Mouse (Mus musculus) midbrain, embryonic 16.5 days (tissue): ENCODE measurements at regions not wholly inside any gene's neighbourhood (a gene's known extent, or its start where the extent isn't known, plus 50 kb on each side); places are given as distances from the start of the nearest gene placed in this dataset.

Experiments
- ATAC-seq: fragments of 200-750 bp; cut with Nextera tagmentation; 2 replicates; pipeline ENCODE4 v1.8.0; 2017; ENCODE audit warnings: moderate TSS enrichment
- H3K27ac ChIP-seq: fragments of 300-500 bp; sonication (generic); 2 replicates; pipeline ENCODE4 v1.5.1; 2014; ENCODE audit warnings: mild to moderate bottlenecking, low read length, mixed read lengths
- H3K27me3 ChIP-seq: fragments of 300-500 bp; sonication (generic); 2 replicates; pipeline ENCODE4 v1.6.1; 2014; ENCODE audit warnings: low read depth, low read length, mixed read lengths; ENCODE audit not compliant: control insufficient read depth, insufficient read depth
- H3K36me3 ChIP-seq: fragments of 300-500 bp; sonication (generic); 2 replicates; pipeline ENCODE4 v1.6.1; 2014; ENCODE audit warnings: mild to moderate bottlenecking, low read length, moderate library complexity, mixed read lengths; ENCODE audit not compliant: control insufficient read depth, insufficient read depth
- H3K4me1 ChIP-seq: fragments of 300-500 bp; sonication (generic); 2 replicates; pipeline ENCODE4 v1.6.1; 2014; ENCODE audit warnings: mild to moderate bottlenecking, low read length, mixed read lengths; ENCODE audit not compliant: control insufficient read depth, insufficient read depth
- H3K4me2 ChIP-seq: fragments of 300-500 bp; sonication (generic); 2 replicates; pipeline ENCODE4 v1.6.1; 2014; ENCODE audit warnings: mild to moderate bottlenecking, low read length, mixed read lengths
- H3K4me3 ChIP-seq: fragments of 300-500 bp; sonication (generic); 2 replicates; pipeline ENCODE4 v1.5.1; 2014; ENCODE audit warnings: low read depth, mild to moderate bottlenecking, low read length, moderate library complexity, mixed read lengths
- H3K9ac ChIP-seq: fragments of 300-500 bp; sonication (generic); 2 replicates; pipeline ENCODE4 v1.6.1; 2014; ENCODE audit warnings: low read depth, low read length, mixed read lengths
- H3K9me3 ChIP-seq: fragments of 300-500 bp; sonication (generic); replicated peaks from 2 replicates; pipeline ENCODE4 v1.6.1; 2014; ENCODE audit warnings: mild to moderate bottlenecking, low read length, mixed read lengths; ENCODE audit not compliant: control insufficient read depth, poor library complexity, severe bottlenecking
- WGBS: fragments of 180-500 bp; shearing (Covaris S2); extraction: QIAGEN DNeasy Blood & Tissue Kit; methylation state at CpG from one replicate; pipeline ENCODE4 v1.1.7; 2014; 5-methylcytosine and 5-hydroxymethylcytosine counted together

GRCm38 (mm10) chr16:93046221-93046620, 220.3 kb upstream of the Runx1 start:
- Histone ChIP-seq H3K9ac (no peak overlapping the region), H3K9me3 (no peaks in the 10 kb centered on the region), H3K27ac (no peak overlapping the region), H3K4me3 (no peak overlapping the region), H3K27me3 (no peaks in the 10 kb centered on the region), H3K36me3 (no peaks in the 10 kb centered on the region), H3K4me1 (no peaks in the 10 kb centered on the region), H3K4me2 (no peak overlapping the region)
- WGBS = 78% methylated on average over 3 of the region's 3 CpGs
- no peak for ATAC-seq

- no peaks in the 10 kb centered on the region for H3K36me3 ChIP-seq
- H3K4me3 ChIP-seq = no peak overlapping the region
- H3K27me3 ChIP-seq = no peaks in the 10 kb centered on the region
- no peaks in the 10 kb centered on the region for H3K4me1 ChIP-seq
- no peak overlapping the region for H3K9ac ChIP-seq
- 77% methylated on average over 9 of the region's 9 CpGs for WGBS
- H3K4me2 ChIP-seq = no peak overlapping the region
- ATAC-seq = no peak
- no peaks in the 10 kb centered on the region for H3K9me3 ChIP-seq
- H3K27ac ChIP-seq = no peak overlapping the region
Measured at GRCm38 (mm10) chr16:93043355-93043754, 217.4 kb upstream of the Runx1 start.

- WGBS = 65% methylated on average over 6 of the region's 6 CpGs
- Histone ChIP-seq H3K4me3 (no peak overlapping the region), H3K9ac (no peak overlapping the region), H3K36me3 (no peaks in the 10 kb centered on the region), H3K27ac (no peak overlapping the region), H3K4me2 (no peak overlapping the region), H3K27me3 (no peaks in the 10 kb centered on the region), H3K4me1 (no peaks in the 10 kb centered on the region), H3K9me3 (no peaks in the 10 kb centered on the region)
- ATAC-seq = no peak
Measured at GRCm38 (mm10) chr16:93042941-93043340, 217.0 kb upstream of the Runx1 start.

GRCm38 (mm10) chr16:93042491-93042890, 216.5 kb upstream of the Runx1 start:
- Histone ChIP-seq H3K36me3 (no peaks in the 10 kb centered on the region), H3K9ac (no peak overlapping the region), H3K4me3 (no peak overlapping the region), H3K9me3 (no peaks in the 10 kb centered on the region), H3K4me2 (no peak overlapping the region), H3K4me1 (no peaks in the 10 kb centered on the region), H3K27me3 (no peaks in the 10 kb centered on the region), H3K27ac (no peak overlapping the region)
- WGBS = 68% methylated on average over 10 of the region's 10 CpGs
- ATAC-seq = no peak

- Histone ChIP-seq H3K36me3 (no peaks in the 10 kb centered on the region), H3K9me3 (no peaks in the 10 kb centered on the region), H3K9ac (no peak overlapping the region), H3K4me1 (no peaks in the 10 kb centered on the region), H3K4me2 (no peak overlapping the region), H3K4me3 (no peak overlapping the region), H3K27ac (no peak overlapping the region), H3K27me3 (no peaks in the 10 kb centered on the region)
- no peak for ATAC-seq
- WGBS = 97% methylated on average over 3 of the region's 3 CpGs
Measured at GRCm38 (mm10) chr16:93041887-93042286, 215.9 kb upstream of the Runx1 start.

GRCm38 (mm10) chr16:93041399-93041798, 215.4 kb upstream of the Runx1 start:
- Histone ChIP-seq H3K27me3 (no peaks in the 10 kb centered on the region), H3K9ac (no peak overlapping the region), H3K9me3 (no peaks in the 10 kb centered on the region), H3K4me2 (no peak overlapping the region), H3K36me3 (no peaks in the 10 kb centered on the region), H3K27ac (no peak overlapping the region), H3K4me3 (no peak overlapping the region), H3K4me1 (no peaks in the 10 kb centered on the region)
- no peak for ATAC-seq

- H3K36me3 ChIP-seq = no peaks in the 10 kb centered on the region
- H3K4me1 ChIP-seq = no peaks in the 10 kb centered on the region
- WGBS = 87% methylated on average over 9 of the region's 9 CpGs
- H3K4me3 ChIP-seq = no peak overlapping the region
- H3K9ac ChIP-seq = no peak overlapping the region
- H3K9me3 ChIP-seq = no peaks in the 10 kb centered on the region
- no peaks in the 10 kb centered on the region for H3K27me3 ChIP-seq
- no peak for ATAC-seq
- no peak overlapping the region for H3K27ac ChIP-seq
- no peak overlapping the region for H3K4me2 ChIP-seq
Measured at GRCm38 (mm10) chr16:93035626-93036025, 209.7 kb upstream of the Runx1 start.

- Histone ChIP-seq H3K27me3 (no peaks in the 10 kb centered on the region), H3K9me3 (no peaks in the 10 kb centered on the region), H3K4me2 (no peak overlapping the region), H3K36me3 (no peaks in the 10 kb centered on the region), H3K4me3 (no peak overlapping the region), H3K27ac (no peak overlapping the region), H3K4me1 (no peaks in the 10 kb centered on the region), H3K9ac (no peak overlapping the region)
- no peak for ATAC-seq
- 80% methylated on average over 3 of the region's 3 CpGs for WGBS
Measured at GRCm38 (mm10) chr16:93033943-93034342, 208.0 kb upstream of the Runx1 start.

- Histone ChIP-seq H3K27me3 (no peaks in the 10 kb centered on the region), H3K27ac (no peak overlapping the region), H3K4me2 (no peak overlapping the region), H3K9ac (no peak overlapping the region), H3K4me3 (no peak overlapping the region), H3K36me3 (no peaks in the 10 kb centered on the region), H3K4me1 (no peaks in the 10 kb centered on the region), H3K9me3 (no peaks in the 10 kb centered on the region)
- no peak for ATAC-seq
- 91% methylated on average over 5 of the region's 5 CpGs for WGBS
Measured at GRCm38 (mm10) chr16:93031624-93032023, 205.7 kb upstream of the Runx1 start.

- Histone ChIP-seq H3K9me3 (no peaks in the 10 kb centered on the region), H3K27me3 (no peaks in the 10 kb centered on the region), H3K27ac (no peak overlapping the region), H3K36me3 (no peaks in the 10 kb centered on the region), H3K4me1 (no peaks in the 10 kb centered on the region), H3K4me2 (no peak overlapping the region), H3K9ac (no peak overlapping the region), H3K4me3 (no peak overlapping the region)
- WGBS = 80% methylated on average over 7 of the region's 7 CpGs
- ATAC-seq = no peak
Measured at GRCm38 (mm10) chr16:93028640-93029039, 202.7 kb upstream of the Runx1 start.
